In genomic region chr4:133820806-133821560, GRCm38 (mm10) we compare ENCODE assay signal across 11 mouse cellular contexts.
DNase-seq lines count a peak whose midpoint lies in the region; ATAC-seq lines count a peak whose summit lies in the region.
"Had no signal": no experiment of that assay in that cellular context is flagged by ENCODE, and none has a peak within 500 bp of the region (broad histone marks: within the 10 kb centered on the region; RNA-seq: fewer than 3 reads in every experiment).

No protein-coding gene starts in this region.

- ATAC-seq in hindbrain, embryonic 13.5 days (ENCODE audit: low FRiP score), result no peak
- ATAC-seq: midbrain, embryonic 15.5 days had no signal

- peaks cover 5% of the 10 kb centered on the region; the same call in 1 of the 2 replicates for H3K4me1 ChIP-seq in hindbrain, embryonic 13.5 days (replicated peaks)
- H3K4me1 ChIP-seq: midbrain, embryonic 15.5 days had no signal

- H3K9me3 ChIP-seq in hindbrain, embryonic 13.5 days, result no peaks in the 10 kb centered on the region
- H3K9me3 ChIP-seq: hindbrain, embryonic 15.5 days; midbrain, embryonic 15.5 days had no signal

- DNase-seq in gastrocnemius, postnatal 25 days, result peak; percentile 19
- no peak for DNase-seq in gastrocnemius, postnatal 4 days (ENCODE audit: low spot score in 2 of 2)
- DNase-seq in thymus, postnatal 4 days, result peak; percentile 47
- no peak for DNase-seq in thymus, postnatal 25 days
- DNase-seq in kidney, postnatal 36 days, result peak; percentile 43 to 64
- no peak for DNase-seq in c-Kit-positive CD71-positive TER-119-positive erythroid progenitor cells, embryonic 14.5 days (ENCODE audit: low spot score)
- DNase-seq in cerebellum, postnatal 4 days (ENCODE audit: low spot score in 2 of 2), result no peak
- DNase-seq: cerebellum, adult 9-11 months had no signal

- H3K36me3 ChIP-seq in hindbrain, embryonic 13.5 days, result no peaks in the 10 kb centered on the region
- H3K36me3 ChIP-seq: hindbrain, embryonic 15.5 days; midbrain, embryonic 15.5 days had no signal

- WGBS in hindbrain, embryonic 13.5 days, result 52% methylated on average over 9 of the region's 9 CpGs

- 0 out of 2 replicates have a peak, but pooled peaks cover 9% of the 10 kb centered on the region for H3K27me3 ChIP-seq in hindbrain, embryonic 13.5 days

- no peak overlapping the region for H3K9ac ChIP-seq in hindbrain, embryonic 13.5 days
- H3K9ac ChIP-seq: hindbrain, embryonic 15.5 days; midbrain, embryonic 15.5 days had no signal

- H3K4me2 ChIP-seq in hindbrain, embryonic 13.5 days, result no peak overlapping the region
- H3K4me2 ChIP-seq: hindbrain, embryonic 15.5 days; midbrain, embryonic 15.5 days had no signal

- no peak overlapping the region for H3K4me3 ChIP-seq in hindbrain, embryonic 13.5 days
- H3K4me3 ChIP-seq: hindbrain, embryonic 15.5 days; midbrain, embryonic 15.5 days had no signal

- no peak overlapping the region for H3K27ac ChIP-seq in hindbrain, embryonic 13.5 days
- H3K27ac ChIP-seq: hindbrain, embryonic 15.5 days; midbrain, embryonic 15.5 days had no signal

Comparison
In these comparisons a context has a peak if more than half of its experiments do, and no peak if none do; other contexts are left out.
1. DNase-seq: peak in gastrocnemius, postnatal 25 days (single experiment), thymus, postnatal 4 days (single experiment) and kidney, postnatal 36 days (2 of 2); none in gastrocnemius, postnatal 4 days (0 of 2), thymus, postnatal 25 days (single experiment), c-Kit-positive CD71-positive TER-119-positive erythroid progenitor cells, embryonic 14.5 days (single experiment) and cerebellum, postnatal 4 days (0 of 2).